Mouse (Mus musculus): ENCODE data around the gene Nap1l1. TPM values are rescaled to one million over a fixed set of nuclear protein-coding genes. Genes with fewer than 3 reads are reported as not detected.
A peak's percentile ranks its signal among the peaks of the same experiment; 100 is the strongest.
"Not testable (repeated sequence)": the region's sequence is repeated elsewhere in the genome, so short reads cannot be mapped to it uniquely, and the experiment has no call there.

Nap1l1 gene
- polyA plus RNA-seq, 1 experiment from 2014 or later = 243 TPM

GRCm38 (mm10) chr10:111490079-111490478 is 17.1 kb downstream of the Nap1l1 start:
- not testable (repeated sequence) for DNase-seq (ENCODE audit: low spot score); H3K27me3 ChIP-seq (ENCODE audit: insufficient read depth, poor library complexity, severe bottlenecking); H3K9me3 ChIP-seq; H3K4me1 ChIP-seq; H3K4me3 ChIP-seq; H3K27ac ChIP-seq
- peaks cover 87% of the 10 kb centered on the region for H3K36me3 ChIP-seq
- 91% methylated on average over 4 of the region's 4 CpGs for WGBS

GRCm38 (mm10) chr10:111495888-111496287 is 22.9 kb downstream of the Nap1l1 start:
- 92% methylated on average over 7 of the region's 7 CpGs for WGBS
- Histone ChIP-seq H3K4me1 (no peaks in the 10 kb centered on the region), H3K27ac (no peak overlapping the region), H3K36me3 (peaks cover 74% of the 10 kb centered on the region), H3K27me3 (ENCODE audit: insufficient read depth, poor library complexity, severe bottlenecking) (no peaks in the 10 kb centered on the region), H3K9me3 (no peaks in the 10 kb centered on the region), H3K4me3 (no peak overlapping the region)
- DNase-seq (ENCODE audit: low spot score) = no peak

GRCm38 (mm10) chr10:111499892-111500291 is 26.9 kb downstream of the Nap1l1 start:
- Histone ChIP-seq H3K4me3 (no peak overlapping the region), H3K4me1 (peaks cover 21% of the 10 kb centered on the region), H3K27ac (no peak overlapping the region), H3K36me3 (peaks cover 37% of the 10 kb centered on the region), H3K27me3 (ENCODE audit: insufficient read depth, poor library complexity, severe bottlenecking) (no peaks in the 10 kb centered on the region), H3K9me3 (no peaks in the 10 kb centered on the region)
- 79% methylated on average over 6 of the region's 6 CpGs for WGBS
- no peak for DNase-seq (ENCODE audit: low spot score)

GRCm38 (mm10) chr10:111503071-111503470 is 30.0 kb downstream of the Nap1l1 start:
- 3% methylated on average over 3 of the region's 3 CpGs for WGBS
- Histone ChIP-seq H3K36me3 (peaks cover 9% of the 10 kb centered on the region), H3K4me3 (no peak overlapping the region), H3K4me1 (peaks cover 32% of the 10 kb centered on the region), H3K27me3 (ENCODE audit: insufficient read depth, poor library complexity, severe bottlenecking) (no peaks in the 10 kb centered on the region), H3K27ac (no peak overlapping the region), H3K9me3 (no peaks in the 10 kb centered on the region)
- peak; percentile 76 for DNase-seq (ENCODE audit: low spot score)

- WGBS = 31% methylated on average over 10 of the region's 10 CpGs
- DNase-seq (ENCODE audit: low spot score) = peak; percentile 75
Measured at GRCm38 (mm10) chr10:111503716-111504115, 30.7 kb downstream of the Nap1l1 start.

GRCm38 (mm10) chr10:111504606-111505005 is 31.6 kb downstream of the Nap1l1 start:
- 79% methylated on average over 1 of the region's 1 CpGs for WGBS
- no peaks in the 10 kb centered on the region for H3K27me3 ChIP-seq (ENCODE audit: insufficient read depth, poor library complexity, severe bottlenecking)
- DNase-seq (ENCODE audit: low spot score) = peak; percentile 20

More at GRCm38 (mm10) chr10:111503716-111504115, 30.7 kb downstream of the Nap1l1 start:
- Histone ChIP-seq H3K36me3 (0 out of 2 replicates have a peak, but pooled peaks cover 3% of the 10 kb centered on the region), H3K27me3 (ENCODE audit: insufficient read depth, poor library complexity, severe bottlenecking) (no peaks in the 10 kb centered on the region), H3K4me3 (no peak overlapping the region), H3K4me1 (peaks cover 33% of the 10 kb centered on the region), H3K9me3 (no peaks in the 10 kb centered on the region), H3K27ac (peak overlapping the region; percentile 52; the same call in 1 of the 2 replicates)

GRCm38 (mm10) chr10:111505406-111505805 is 32.4 kb downstream of the Nap1l1 start:
- Histone ChIP-seq H3K4me3 (peak overlapping the region; percentile 92), H3K36me3 (no peaks in the 10 kb centered on the region), H3K27me3 (ENCODE audit: insufficient read depth, poor library complexity, severe bottlenecking) (no peaks in the 10 kb centered on the region), H3K9me3 (no peaks in the 10 kb centered on the region), H3K4me1 (peaks cover 48% of the 10 kb centered on the region), H3K27ac (peak overlapping the region; percentile 98)
- DNase-seq (ENCODE audit: low spot score) = peak; percentile 78
- 49% methylated on average over 7 of the region's 7 CpGs for WGBS

More at GRCm38 (mm10) chr10:111504606-111505005, 31.6 kb downstream of the Nap1l1 start:
- H3K4me1 ChIP-seq = peaks cover 42% of the 10 kb centered on the region
- H3K4me3 ChIP-seq = no peak overlapping the region
- no peaks in the 10 kb centered on the region for H3K36me3 ChIP-seq
- no peaks in the 10 kb centered on the region for H3K9me3 ChIP-seq
- no peak overlapping the region for H3K27ac ChIP-seq

- Histone ChIP-seq H3K4me1 (peaks cover 52% of the 10 kb centered on the region), H3K9me3 (no peaks in the 10 kb centered on the region), H3K36me3 (no peaks in the 10 kb centered on the region), H3K4me3 (peak within 1 kb of the TSS; percentile 92), H3K27me3 (ENCODE audit: insufficient read depth, poor library complexity, severe bottlenecking) (no peaks in the 10 kb centered on the region), H3K27ac (peak within 1 kb of the TSS; percentile 98)
- peak; percentile 98 for DNase-seq (ENCODE audit: low spot score)
- WGBS = under 1% methylated on average over 89 of the region's 94 CpGs
Measured at GRCm38 (mm10) chr10:111506101-111506925, 33.3 kb downstream of the Nap1l1 start, which contains the start of gene Phlda1. Gene Phlda1, plus strand, starts transcription at chr10:111506286.

- Histone ChIP-seq H3K27ac (peak overlapping the region; percentile 98), H3K9me3 (no peaks in the 10 kb centered on the region), H3K36me3 (no peaks in the 10 kb centered on the region), H3K27me3 (ENCODE audit: insufficient read depth, poor library complexity, severe bottlenecking) (no peaks in the 10 kb centered on the region), H3K4me1 (peaks cover 52% of the 10 kb centered on the region), H3K4me3 (peak overlapping the region; percentile 92)
- peak; percentile 80 for DNase-seq (ENCODE audit: low spot score)
- under 1% methylated on average over 23 of the region's 23 CpGs for WGBS
Measured at GRCm38 (mm10) chr10:111506926-111507459, 34.0 kb downstream of the Nap1l1 start.

- H3K9me3 ChIP-seq = no peaks in the 10 kb centered on the region
- no peaks in the 10 kb centered on the region for H3K27me3 ChIP-seq (ENCODE audit: insufficient read depth, poor library complexity, severe bottlenecking)
- H3K27ac ChIP-seq = peak overlapping the region; percentile 98
- H3K36me3 ChIP-seq = no peaks in the 10 kb centered on the region
- 0% methylated on average over 38 of the region's 38 CpGs for WGBS
- peak overlapping the region; percentile 92 for H3K4me3 ChIP-seq
- peak; percentile 85 for DNase-seq (ENCODE audit: low spot score)
- H3K4me1 ChIP-seq = peaks cover 50% of the 10 kb centered on the region
Measured at GRCm38 (mm10) chr10:111507460-111508211, 34.6 kb downstream of the Nap1l1 start.

- Histone ChIP-seq H3K27ac (peak overlapping the region; percentile 98), H3K4me1 (peaks cover 43% of the 10 kb centered on the region)
- 5% methylated on average over 7 of the region's 7 CpGs for WGBS
Measured at GRCm38 (mm10) chr10:111508324-111509080, 35.5 kb downstream of the Nap1l1 start.

GRCm38 (mm10) chr10:111509103-111509784 is 36.2 kb downstream of the Nap1l1 start:
- no peaks in the 10 kb centered on the region for H3K9me3 ChIP-seq
- H3K27me3 ChIP-seq (ENCODE audit: insufficient read depth, poor library complexity, severe bottlenecking) = no peaks in the 10 kb centered on the region
- no peak for DNase-seq (ENCODE audit: low spot score)
- 16% methylated on average over 8 of the region's 8 CpGs for WGBS
- peak overlapping the region; percentile 64 for H3K27ac ChIP-seq
- peak overlapping the region; percentile 92 for H3K4me3 ChIP-seq
- H3K4me1 ChIP-seq = peaks cover 36% of the 10 kb centered on the region
- no peaks in the 10 kb centered on the region for H3K36me3 ChIP-seq

More at GRCm38 (mm10) chr10:111508324-111509080, 35.5 kb downstream of the Nap1l1 start:
- Histone ChIP-seq H3K27me3 (ENCODE audit: insufficient read depth, poor library complexity, severe bottlenecking) (no peaks in the 10 kb centered on the region), H3K4me3 (peak overlapping the region; percentile 92), H3K36me3 (no peaks in the 10 kb centered on the region), H3K9me3 (no peaks in the 10 kb centered on the region)
- no peak for DNase-seq (ENCODE audit: low spot score)
